Mouse (Mus musculus): ENCODE measurements at regions not wholly inside any gene's neighbourhood (a gene's known extent, or its start where the extent isn't known, plus 50 kb on each side); places are given as distances from the start of the nearest gene placed in this dataset.

GRCm38 (mm10) chr13:81944047-81944446 lies 161.2 kb downstream of the Cetn3 start:
- TF ChIP-seq GATA1 (IDR thresholded peaks at IDR 0.05; ENCODE audit: low read length) (no peak), TAL1 (IDR thresholded peaks at IDR 0.05; ENCODE audit: low read length) (no peak)

Measured in erythroblast, embryonic 14.5 days (primary cell).